Mouse (Mus musculus) kidney, adult 9 months (tissue): ENCODE results near the gene D430041D05Rik.

Experiments used
- DNase-seq: peaks from one replicate; pipeline ENCODE4 v3.0.0; 2022

Gene D430041D05Rik

GRCm38 (mm10) chr2:104256585-104256984 is 154.2 kb downstream of the D430041D05Rik start:
- no peak for DNase-seq

DNA sequence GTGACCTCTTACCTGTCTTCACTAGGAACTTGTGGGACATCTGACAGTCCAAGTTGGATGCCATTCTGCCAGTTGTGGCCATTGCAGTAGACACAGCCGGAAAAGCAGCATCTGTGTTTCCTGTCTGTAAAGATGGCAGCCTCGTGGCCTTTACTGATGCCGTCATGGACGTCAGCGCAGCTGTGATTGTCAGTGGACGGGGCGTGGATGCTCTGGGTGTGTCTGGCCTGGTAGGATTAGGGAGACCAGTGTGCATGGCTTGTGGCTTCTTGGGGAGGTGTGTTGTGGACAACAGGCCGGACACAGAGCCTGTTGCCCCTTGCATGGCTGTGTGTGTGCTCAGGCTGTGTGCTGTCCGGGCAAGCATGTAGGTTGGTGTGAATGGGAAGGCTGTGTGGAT is 155.9 kb downstream of the D430041D05Rik start:
- DNase-seq, result no peak

DNA sequence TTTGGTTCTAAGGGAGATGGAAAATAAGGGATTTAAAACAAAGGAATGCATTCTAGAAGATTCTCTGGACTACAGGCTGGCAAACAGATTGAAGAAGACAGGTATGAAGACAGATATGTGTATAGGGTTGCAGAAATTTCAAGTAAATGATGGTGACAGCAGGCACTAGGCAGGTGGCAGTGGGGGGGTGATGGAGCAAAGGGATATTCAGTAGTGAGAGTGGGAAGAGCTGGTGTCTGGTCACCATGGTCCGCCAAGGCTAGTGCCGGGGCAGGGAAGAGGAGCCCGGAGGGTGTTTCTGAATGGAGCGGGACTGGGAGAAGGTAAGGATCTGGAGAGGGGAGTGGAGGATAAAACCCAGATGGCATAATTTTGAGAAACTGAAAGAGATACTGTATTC is 157.5 kb downstream of the D430041D05Rik start:
- no peak for DNase-seq

GRCm38 (mm10) chr2:104251647-104252046 is 159.2 kb downstream of the D430041D05Rik start:
- no peak for DNase-seq

- no peak for DNase-seq
Measured at GRCm38 (mm10) chr2:104249856-104250255, 161.0 kb downstream of the D430041D05Rik start.

DNA sequence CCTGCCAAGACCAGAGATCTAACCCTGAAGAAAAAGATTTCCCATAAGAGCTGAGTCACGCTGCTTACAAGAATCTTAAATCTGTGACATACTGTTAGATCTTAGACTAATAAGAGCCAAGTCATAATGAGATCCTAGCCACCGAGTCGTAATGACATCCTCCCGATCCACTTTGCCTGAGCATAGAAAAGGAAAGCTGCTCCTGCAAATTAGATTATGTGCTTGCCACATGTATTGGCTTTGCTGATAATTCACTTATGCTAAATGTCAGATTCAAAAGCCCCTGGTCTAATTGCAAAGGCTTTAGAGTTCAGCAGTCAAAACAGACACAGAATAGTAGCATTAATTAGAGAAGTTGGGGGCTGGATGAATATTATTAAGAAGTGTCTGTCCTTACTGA is 164.0 kb downstream of the D430041D05Rik start:
- DNase-seq, result no peak

DNA sequence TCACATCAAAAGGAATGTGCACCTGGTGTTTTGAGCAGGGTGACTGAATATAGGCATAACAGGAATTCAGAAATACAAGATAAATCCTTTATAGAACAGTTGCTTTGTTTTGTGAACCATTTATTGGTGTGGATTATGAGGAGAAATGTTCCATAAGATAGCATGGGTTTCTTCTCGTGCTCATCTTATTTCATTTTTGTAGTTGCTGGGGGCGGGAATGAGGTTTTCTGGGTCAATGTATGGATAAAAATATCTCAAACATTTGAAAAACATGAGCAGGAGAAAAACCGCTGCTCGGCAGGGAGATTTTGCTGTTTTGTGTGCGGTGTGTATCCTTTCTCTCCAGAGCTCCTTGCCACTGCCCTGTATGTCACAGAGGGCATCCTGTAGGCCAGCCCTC is 168.8 kb downstream of the D430041D05Rik start:
- DNase-seq, result no peak

GRCm38 (mm10) chr2:104237141-104237540 is 173.7 kb downstream of the D430041D05Rik start:
- peak; percentile 2 for DNase-seq

DNA sequence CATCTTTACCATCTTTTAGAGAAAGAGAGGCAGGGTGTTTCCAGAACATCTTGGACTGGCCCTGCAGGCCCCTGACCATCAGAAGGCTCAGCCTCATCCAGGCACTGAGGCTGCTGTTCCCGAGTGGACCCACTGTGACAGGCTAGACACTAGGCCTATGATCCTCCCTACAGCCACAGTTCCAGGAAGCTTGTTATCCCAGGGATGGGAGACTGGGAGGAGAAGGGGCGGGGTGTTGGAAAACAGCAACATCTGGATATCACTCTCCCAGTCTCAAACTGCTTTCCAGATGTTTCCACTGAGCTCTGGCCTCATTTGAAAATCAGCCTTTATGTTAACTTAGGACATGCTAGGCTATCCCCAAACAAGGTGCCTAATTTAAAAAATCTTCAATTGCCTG is 180.4 kb downstream of the D430041D05Rik start:
- no peak for DNase-seq

- no peak for DNase-seq
Measured at GRCm38 (mm10) chr2:104226057-104226456, 184.8 kb downstream of the D430041D05Rik start.

- no peak for DNase-seq
Measured at GRCm38 (mm10) chr2:104219733-104220391, 191.0 kb downstream of the D430041D05Rik start.

GRCm38 (mm10) chr2:104218588-104219065 is 192.2 kb downstream of the D430041D05Rik start:
- no peak for DNase-seq

DNA sequence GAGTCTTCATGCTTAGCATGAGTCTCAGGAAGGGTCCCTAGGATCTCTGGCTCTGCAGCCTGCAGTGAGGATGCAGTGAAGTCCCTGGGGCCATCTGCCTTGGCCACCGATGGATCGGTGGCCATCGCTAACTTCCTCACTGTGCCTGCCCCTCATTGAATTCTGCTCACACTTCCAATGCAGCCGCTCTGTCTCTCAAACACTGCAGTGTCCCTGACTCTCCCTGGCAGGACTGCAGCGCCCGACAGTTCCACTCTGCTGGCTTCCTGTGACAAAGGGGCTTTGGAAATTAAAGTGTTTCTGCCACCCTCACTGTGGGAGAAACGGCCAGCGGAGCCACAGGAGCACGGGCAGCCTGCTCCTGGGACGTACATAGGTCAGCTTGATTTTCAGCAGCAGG is 192.7 kb downstream of the D430041D05Rik start:
- DNase-seq, result no peak

- no peak for DNase-seq
Measured at GRCm38 (mm10) chr2:104209408-104209807, 201.4 kb downstream of the D430041D05Rik start.

GRCm38 (mm10) chr2:104208415-104208814 is 202.4 kb downstream of the D430041D05Rik start:
- no peak for DNase-seq

DNA sequence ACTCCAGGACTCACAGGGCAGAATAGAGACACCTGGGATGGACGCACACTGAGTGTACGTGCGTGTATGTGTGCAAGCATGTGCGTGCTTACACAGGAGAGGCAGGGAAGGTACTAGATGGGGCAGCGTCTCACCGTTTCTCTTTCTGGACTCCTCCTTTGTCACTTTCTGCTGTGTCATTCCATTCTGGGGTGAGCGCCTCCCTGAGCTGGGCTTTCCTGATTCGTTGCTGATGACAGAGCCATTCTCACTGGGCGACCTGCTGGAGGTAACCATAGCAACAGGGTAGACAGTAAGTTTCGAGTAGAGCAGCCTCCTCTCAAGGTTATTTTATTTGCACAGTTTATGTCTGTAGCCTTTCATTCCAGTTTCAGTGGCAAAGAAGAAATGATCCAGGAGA is 202.9 kb downstream of the D430041D05Rik start:
- DNase-seq, result no peak

DNA sequence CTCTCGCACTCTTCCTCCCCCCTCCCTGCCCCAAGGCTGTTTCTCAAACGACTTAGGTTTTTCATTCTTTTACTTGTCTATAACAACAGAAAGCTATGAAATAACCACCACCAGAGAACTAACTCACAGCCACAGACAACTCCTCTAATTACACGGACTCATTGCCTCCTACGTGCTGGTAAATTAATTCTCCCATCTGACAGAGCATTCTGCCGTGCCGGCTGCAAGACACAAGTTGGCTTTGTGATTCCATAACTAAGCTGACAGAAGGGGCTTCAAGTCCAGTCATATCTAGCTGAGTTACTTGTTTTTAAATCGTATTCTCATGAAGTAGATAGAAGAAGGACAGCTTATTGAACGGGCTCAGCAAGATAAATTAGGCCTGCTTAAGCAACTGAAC is 205.2 kb downstream of the D430041D05Rik start:
- no peak for DNase-seq

DNA sequence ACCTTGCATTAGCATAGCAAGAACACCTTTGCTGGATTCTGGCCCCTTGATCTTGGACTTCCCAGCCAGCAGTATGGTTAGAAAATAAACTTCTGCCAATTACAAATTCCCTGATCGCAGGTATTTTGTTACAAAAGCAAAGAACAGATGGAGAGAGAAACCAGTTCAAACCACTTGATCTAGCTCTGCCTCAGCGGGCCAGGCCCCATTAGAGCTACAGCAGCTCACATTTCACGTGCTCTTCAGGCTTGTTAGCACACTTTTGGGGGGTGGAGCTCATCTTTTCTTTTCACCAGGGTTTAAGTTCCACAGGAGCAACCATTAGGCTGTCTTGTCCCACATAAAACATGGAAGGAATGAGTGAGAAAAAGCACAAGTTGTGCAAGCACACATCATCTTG is 210.6 kb downstream of the D430041D05Rik start:
- no peak for DNase-seq

- no peak for DNase-seq
Measured at GRCm38 (mm10) chr2:104198186-104198585, 212.6 kb downstream of the D430041D05Rik start.

- DNase-seq, result peak; percentile 10
Measured at GRCm38 (mm10) chr2:104197281-104197680, 213.5 kb downstream of the D430041D05Rik start.

DNA sequence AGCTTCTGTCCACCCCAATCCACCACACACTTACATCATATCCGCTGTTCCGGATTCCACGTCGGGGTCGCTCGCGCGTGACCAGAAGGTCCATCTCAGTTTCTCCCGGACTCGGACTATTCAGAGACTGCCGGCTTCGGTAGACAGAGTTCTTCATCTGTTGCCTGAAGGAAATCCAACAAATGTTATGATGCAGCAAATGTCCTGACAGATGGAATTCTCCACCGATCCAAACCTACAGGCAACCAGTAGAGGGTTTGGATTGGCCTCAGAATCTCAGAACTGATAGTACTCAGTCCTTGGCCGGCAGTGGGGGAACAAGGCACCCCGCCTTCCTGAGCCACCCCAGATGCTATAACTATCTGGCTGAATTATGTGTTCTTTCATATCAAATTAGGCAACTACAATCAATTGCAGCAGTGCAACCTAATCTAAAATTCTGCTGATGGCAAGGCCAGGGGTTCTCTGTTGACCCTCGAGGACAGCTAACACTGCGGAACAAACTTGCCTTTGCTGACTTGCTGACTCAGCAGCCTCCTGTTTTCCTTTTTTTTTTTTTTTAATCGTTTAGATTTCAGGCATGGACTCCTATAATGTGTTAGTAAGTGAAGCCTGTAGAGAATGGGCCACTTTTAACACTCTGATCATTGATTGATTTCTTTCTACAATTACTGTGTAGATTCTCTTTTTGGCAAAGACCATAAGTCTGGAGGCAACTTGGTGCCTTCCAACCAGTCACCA is 218.2 kb downstream of the D430041D05Rik start:
- DNase-seq, result no peak

DNA sequence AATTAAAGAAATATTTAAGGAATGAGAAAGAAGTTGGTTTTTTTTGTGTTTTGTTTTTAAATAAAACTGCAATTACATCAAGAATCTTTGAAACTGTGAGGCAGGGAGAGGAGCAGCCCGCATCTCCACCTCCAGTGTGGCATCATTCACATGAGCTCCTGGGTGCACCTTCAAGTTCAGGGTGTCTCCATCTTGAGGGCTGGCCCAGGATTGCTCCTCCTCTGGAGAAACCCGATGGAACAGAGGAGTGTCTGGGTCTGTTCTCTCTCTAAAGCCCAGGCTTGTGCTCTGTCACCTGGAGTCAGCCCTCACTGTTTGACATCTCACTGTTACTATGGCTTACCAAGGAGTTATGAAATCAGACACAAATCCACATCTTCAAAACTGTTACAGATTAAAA is 219.1 kb downstream of the D430041D05Rik start:
- no peak for DNase-seq

GRCm38 (mm10) chr2:104188859-104189258 is 222.0 kb downstream of the D430041D05Rik start:
- peak; percentile 23 for DNase-seq

DNA sequence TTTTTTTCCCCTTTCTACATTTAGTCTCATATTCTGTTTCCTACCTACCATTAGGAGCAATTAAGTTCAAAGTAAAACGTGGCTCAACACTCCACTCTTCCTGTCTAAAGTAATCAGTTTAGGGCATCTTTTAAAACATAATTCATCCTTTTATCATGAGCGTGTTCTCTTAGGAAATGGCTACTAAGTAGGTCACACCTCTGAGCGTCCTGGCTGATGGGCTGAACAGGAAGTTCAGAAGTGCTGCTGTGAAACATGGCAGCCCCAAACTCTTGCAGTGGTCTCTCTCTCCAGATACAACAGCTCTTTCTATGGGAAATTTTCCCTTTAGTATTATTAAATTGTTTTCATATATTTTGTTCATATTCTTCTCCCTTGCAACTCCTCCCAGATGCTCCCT is 223.7 kb downstream of the D430041D05Rik start:
- no peak for DNase-seq
